Mouse (Mus musculus) megakaryocyte, embryonic 14.5 days (primary cell): Measurements from ENCODE around the gene Mrps35.

Experiments
- FLI1 ChIP-seq: IDR thresholded peaks from 2 replicates; pipeline ENCODE4 v1.6.1; 2012; ENCODE audit warnings: low read length, inconsistent platforms, mixed read lengths
- GATA1 ChIP-seq: IDR thresholded peaks from 3 replicates; pipeline ENCODE4 v1.6.1; 2012; ENCODE audit warnings: mixed read lengths, low read length, inconsistent platforms, borderline replicate concordance

DNA sequence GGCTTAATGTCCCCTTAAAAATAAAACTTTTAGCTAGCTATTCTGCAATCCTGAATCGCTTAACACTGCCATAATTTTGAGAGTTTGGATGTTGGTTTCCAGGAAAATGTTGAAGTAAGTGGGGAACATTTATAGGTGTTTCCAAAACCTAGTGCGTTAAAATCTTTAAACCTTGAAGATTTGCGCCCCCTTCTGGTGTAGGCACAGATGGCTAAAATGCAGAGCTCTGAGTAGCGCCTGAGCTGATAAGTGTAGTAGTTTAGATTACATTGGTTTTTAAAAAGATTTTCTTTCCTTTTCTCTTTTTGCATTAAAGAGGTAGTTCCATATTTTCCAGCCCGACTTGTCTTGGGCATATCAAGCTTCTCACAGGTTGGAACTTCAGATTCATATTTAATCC, 48.3 kb upstream of the Mrps35 start:
- TF ChIP-seq FLI1 (no peak), GATA1 (no peak)
